ENCODE assay signal across 11 mouse cellular contexts in the genomic region with DNA sequence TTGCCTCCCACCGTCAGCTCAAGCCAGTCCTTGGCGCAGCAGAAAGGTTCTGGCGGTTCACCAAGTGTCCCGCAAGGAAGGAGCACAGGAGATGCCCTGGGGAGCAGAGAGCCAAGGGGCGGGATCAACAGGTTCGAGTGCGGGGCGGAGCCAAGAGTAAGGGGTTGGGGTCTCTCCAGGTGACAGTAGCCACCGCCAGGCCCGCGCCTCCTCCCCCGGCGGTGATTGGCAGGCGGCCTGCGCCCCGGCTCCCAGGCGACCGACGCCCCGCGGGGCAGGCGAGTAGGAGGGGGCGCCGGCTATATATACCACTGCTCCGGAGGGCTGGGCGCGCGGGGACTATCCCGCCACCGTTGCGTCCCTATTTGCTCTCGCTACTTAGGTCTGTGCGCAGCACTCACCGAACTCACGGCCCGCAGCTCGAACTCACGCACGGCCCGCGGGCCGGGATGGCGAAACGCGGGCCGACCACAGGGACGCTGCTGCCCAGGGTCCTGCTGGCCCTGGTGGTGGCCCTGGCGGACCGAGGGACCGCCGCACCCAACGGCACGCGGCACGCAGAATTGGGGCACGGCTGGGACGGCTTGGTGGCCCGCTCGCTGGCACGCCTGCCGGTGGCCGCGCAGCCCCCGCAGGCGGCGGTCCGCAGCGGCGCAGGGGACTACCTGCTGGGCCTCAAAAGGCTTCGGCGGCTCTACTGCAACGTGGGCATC. TPM values are rescaled to one million over a fixed set of nuclear protein-coding genes. Genes with fewer than 3 reads are reported as not detected.
DNase-seq lines count a peak whose midpoint lies in the region; ATAC-seq and TF ChIP-seq lines count a peak whose summit lies in the region.
"Had no signal": no experiment of that assay in that cellular context is flagged by ENCODE, and none has a peak within 500 bp of the region (broad histone marks: within the 10 kb centered on the region; RNA-seq: fewer than 3 reads in every experiment).

No protein-coding gene starts in this region.

- H3K27me3 ChIP-seq in kidney, embryonic 14.5 days (ENCODE audit: control insufficient read depth, insufficient read depth, low read length): peaks cover 73% of the 10 kb centered on the region
- peaks cover 66% of the 10 kb centered on the region for H3K27me3 ChIP-seq in embryonic facial prominence, embryonic 11.5 days (ENCODE audit: control insufficient read depth, insufficient read depth, low read length)
- peaks cover 72% of the 10 kb centered on the region for H3K27me3 ChIP-seq in hindbrain, embryonic 14.5 days (ENCODE audit: control insufficient read depth, insufficient read depth, low read length)
- peaks cover 53% of the 10 kb centered on the region for H3K27me3 ChIP-seq in midbrain, postnatal 0 days (ENCODE audit: insufficient read depth, low read length)

- ATAC-seq in kidney, embryonic 14.5 days (ENCODE audit: low FRiP score, low TSS enrichment): no peak
- no peak for ATAC-seq in embryonic facial prominence, embryonic 11.5 days (replicated peaks; ENCODE audit: insufficient number of reproducible peaks, low FRiP score, low TSS enrichment, low read depth)
- ATAC-seq in hindbrain, embryonic 14.5 days (ENCODE audit: low FRiP score): no peak
- ATAC-seq in midbrain, postnatal 0 days (ENCODE audit: low FRiP score): no peak
- no peak for ATAC-seq in CD4-positive, CD25-positive, alpha-beta regulatory T cell, adult 4 months

- no peak overlapping the region for H3K27ac ChIP-seq in kidney, embryonic 14.5 days (ENCODE audit: low read depth, low read length)
- H3K27ac ChIP-seq in embryonic facial prominence, embryonic 11.5 days (replicated peaks; ENCODE audit: low read depth, low read length): no peak overlapping the region
- no peak overlapping the region for H3K27ac ChIP-seq in hindbrain, embryonic 14.5 days
- H3K27ac ChIP-seq in midbrain, postnatal 0 days (ENCODE audit: low read depth, low read length): no peak overlapping the region

- H3K4me2 ChIP-seq in kidney, embryonic 14.5 days (replicated peaks; ENCODE audit: low read depth, low read length): peak overlapping the region; percentile 34
- H3K4me2 ChIP-seq in embryonic facial prominence, embryonic 11.5 days (ENCODE audit: low read depth, low read length): peak overlapping the region; percentile 34
- peak overlapping the region; percentile 29 for H3K4me2 ChIP-seq in hindbrain, embryonic 14.5 days (replicated peaks)
- H3K4me2 ChIP-seq in midbrain, postnatal 0 days (ENCODE audit: low read depth, low read length, poor library complexity, severe bottlenecking): 0 out of 2 replicates have a peak overlapping the region, but pooled peaks have one; percentile 28

- H3K36me3 ChIP-seq in kidney, embryonic 14.5 days (ENCODE audit: control insufficient read depth, insufficient read depth, low read length): no peaks in the 10 kb centered on the region
- H3K36me3 ChIP-seq in embryonic facial prominence, embryonic 11.5 days (replicated peaks; ENCODE audit: control insufficient read depth, insufficient read depth, low read depth, low read length): no peaks in the 10 kb centered on the region
- no peaks in the 10 kb centered on the region for H3K36me3 ChIP-seq in hindbrain, embryonic 14.5 days (replicated peaks; ENCODE audit: control insufficient read depth, insufficient read depth)
- H3K36me3 ChIP-seq in midbrain, postnatal 0 days (ENCODE audit: insufficient read depth, low read length): no peaks in the 10 kb centered on the region

- DNase-seq in kidney, adult 11 months: no peak
- no peak for DNase-seq in embryonic facial prominence, embryonic 11.5 days (ENCODE audit: low spot score)
- no peak for DNase-seq in hindbrain, embryonic 14.5 days (ENCODE audit: low spot score)
- no peak for DNase-seq in midbrain, postnatal 0 days (ENCODE audit: low spot score)
- no peak for DNase-seq in spleen, adult 18-20 months
- DNase-seq in embryo, embryonic 10.5 days (ENCODE audit: low spot score): no peak
- DNase-seq: thymus, postnatal 25 days had no signal

- H3K9me3 ChIP-seq in kidney, embryonic 14.5 days (ENCODE audit: control insufficient read depth, low read length): no peaks in the 10 kb centered on the region
- H3K9me3 ChIP-seq in embryonic facial prominence, embryonic 11.5 days (replicated peaks; ENCODE audit: control insufficient read depth, low read length): no peaks in the 10 kb centered on the region
- no peaks in the 10 kb centered on the region for H3K9me3 ChIP-seq in hindbrain, embryonic 14.5 days (ENCODE audit: control insufficient read depth, low read length)
- H3K9me3 ChIP-seq in midbrain, postnatal 0 days (ENCODE audit: low read length): no peaks in the 10 kb centered on the region

- no peak for TF ChIP-seq CTCF in midbrain, postnatal 0 days (IDR thresholded peaks at IDR 0.05)

- H3K9ac ChIP-seq in kidney, embryonic 14.5 days (ENCODE audit: low read depth, low read length): no peak overlapping the region
- no peak overlapping the region for H3K9ac ChIP-seq in embryonic facial prominence, embryonic 11.5 days (replicated peaks; ENCODE audit: low read length)
- no peak overlapping the region for H3K9ac ChIP-seq in hindbrain, embryonic 14.5 days
- H3K9ac ChIP-seq in midbrain, postnatal 0 days (replicated peaks; ENCODE audit: low read length, poor library complexity, severe bottlenecking): no peak overlapping the region

- peak overlapping the region; percentile 28 for H3K4me3 ChIP-seq in kidney, embryonic 14.5 days (ENCODE audit: low read length)
- peak overlapping the region; percentile 17 for H3K4me3 ChIP-seq in embryonic facial prominence, embryonic 11.5 days (ENCODE audit: low read depth, low read length)
- H3K4me3 ChIP-seq in hindbrain, embryonic 14.5 days (replicated peaks; ENCODE audit: low read length): peak overlapping the region; percentile 21
- peak overlapping the region; percentile 23 for H3K4me3 ChIP-seq in midbrain, postnatal 0 days (ENCODE audit: low read depth, low read length)

- WGBS in kidney, embryonic 14.5 days: under 1% methylated on average over 67 of the region's 72 CpGs
- WGBS in embryonic facial prominence, embryonic 11.5 days: 1% methylated on average over 63 of the region's 72 CpGs
- WGBS in hindbrain, embryonic 14.5 days: 1% methylated on average over 68 of the region's 72 CpGs
- WGBS in midbrain, postnatal 0 days: under 1% methylated on average over 52 of the region's 72 CpGs

- peaks cover 11% of the 10 kb centered on the region for H3K4me1 ChIP-seq in kidney, embryonic 14.5 days (ENCODE audit: control insufficient read depth, insufficient read depth, low read length)
- H3K4me1 ChIP-seq in embryonic facial prominence, embryonic 11.5 days (ENCODE audit: control insufficient read depth, insufficient read depth, low read length): peaks cover 7% of the 10 kb centered on the region
- H3K4me1 ChIP-seq in hindbrain, embryonic 14.5 days (replicated peaks; ENCODE audit: control insufficient read depth, insufficient read depth, low read length): no peaks in the 10 kb centered on the region; the same call in 1 of the 2 replicates
- peaks cover 10% of the 10 kb centered on the region for H3K4me1 ChIP-seq in midbrain, postnatal 0 days (ENCODE audit: insufficient read depth, low read length)

RNA-seq across cellular contexts. Expression of gene Fgf4, which starts 14.0 kb away (rescaled TPM):
- polyA plus RNA-seq in kidney, embryonic 14.5 days (2014; fragmentation: Nextera tagmentation; extraction: Ambion mirVana): not detected in 2 replicates
- polyA plus RNA-seq in embryonic facial prominence, embryonic 11.5 days (2014; fragmentation: Nextera tagmentation; extraction: Ambion mirVana): 0.07 TPM in 1 of 2 replicates, not detected in the other
- not detected in 2 replicates for polyA plus RNA-seq in hindbrain, embryonic 14.5 days (2014; fragmentation: Nextera tagmentation; extraction: Ambion mirVana)
- total RNA-seq in midbrain, postnatal 0 days (2014; rRNA removed): not detected in 2 replicates
- polyA plus RNA-seq in midbrain, postnatal 0 days (2015; fragmentation: Nextera tagmentation; extraction: Ambion mirVana): not detected in 2 replicates
- polyA plus RNA-seq in CD4-positive, CD25-positive, alpha-beta regulatory T cell, adult 4 months (2017; shearing (Covaris generic)): under 1 TPM in 1 of 2 experiments, not detected in 1; 0.11 TPM
- total RNA-seq: gastrocnemius, adult 18-20 months; left cerebral cortex, postnatal 25 days had no signal

RNA-seq across cellular contexts. Expression of gene Fgf3, which starts 23.3 kb away (rescaled TPM):
- 0.18 and 0.70 TPM in 2 replicates for polyA plus RNA-seq in kidney, embryonic 14.5 days (2014; fragmentation: Nextera tagmentation; extraction: Ambion mirVana)
- polyA plus RNA-seq in embryonic facial prominence, embryonic 11.5 days (2014; fragmentation: Nextera tagmentation; extraction: Ambion mirVana): 0.61 and 1.0 TPM in 2 replicates
- 4.8 and 9.7 TPM in 2 replicates for polyA plus RNA-seq in hindbrain, embryonic 14.5 days (2014; fragmentation: Nextera tagmentation; extraction: Ambion mirVana)
- total RNA-seq in midbrain, postnatal 0 days (2014; rRNA removed): 0.85 and 3.5 TPM in 2 replicates
- polyA plus RNA-seq in midbrain, postnatal 0 days (2015; fragmentation: Nextera tagmentation; extraction: Ambion mirVana): 0.33 and 1.2 TPM in 2 replicates
- polyA plus RNA-seq in CD4-positive, CD25-positive, alpha-beta regulatory T cell, adult 4 months (2017; shearing (Covaris generic)): not detected
- total RNA-seq: gastrocnemius, adult 18-20 months had no signal

RNA-seq across cellular contexts. Expression of gene Fgf15, which starts 35.1 kb away (rescaled TPM):
- 2.2 and 2.5 TPM in 2 replicates for polyA plus RNA-seq in kidney, embryonic 14.5 days (2014; fragmentation: Nextera tagmentation; extraction: Ambion mirVana)
- polyA plus RNA-seq in embryonic facial prominence, embryonic 11.5 days (2014; fragmentation: Nextera tagmentation; extraction: Ambion mirVana): 25.4 and 29.1 TPM in 2 replicates
- 13.7 and 18.5 TPM in 2 replicates for polyA plus RNA-seq in hindbrain, embryonic 14.5 days (2014; fragmentation: Nextera tagmentation; extraction: Ambion mirVana)
- 7.9 and 9.3 TPM in 2 replicates for total RNA-seq in midbrain, postnatal 0 days (2014; rRNA removed)
- 3.8 and 5.1 TPM in 2 replicates for polyA plus RNA-seq in midbrain, postnatal 0 days (2015; fragmentation: Nextera tagmentation; extraction: Ambion mirVana)
- polyA plus RNA-seq in CD4-positive, CD25-positive, alpha-beta regulatory T cell, adult 4 months (2017; shearing (Covaris generic)): not detected
- total RNA-seq: gastrocnemius, adult 18-20 months; left cerebral cortex, postnatal 25 days had no signal

RNA-seq across cellular contexts. Expression of gene LTO1, which starts 53.7 kb away (rescaled TPM):
- polyA plus RNA-seq in kidney, embryonic 14.5 days (2014; fragmentation: Nextera tagmentation; extraction: Ambion mirVana): 19.2 and 20.3 TPM in 2 replicates
- polyA plus RNA-seq in embryonic facial prominence, embryonic 11.5 days (2014; fragmentation: Nextera tagmentation; extraction: Ambion mirVana): 21.0 and 24.5 TPM in 2 replicates
- polyA plus RNA-seq in hindbrain, embryonic 14.5 days (2014; fragmentation: Nextera tagmentation; extraction: Ambion mirVana): 22.3 and 22.6 TPM in 2 replicates
- total RNA-seq in midbrain, postnatal 0 days (2014; rRNA removed): 19.2 and 19.8 TPM in 2 replicates
- 17.9 and 18.9 TPM in 2 replicates for polyA plus RNA-seq in midbrain, postnatal 0 days (2015; fragmentation: Nextera tagmentation; extraction: Ambion mirVana)
- 10 to 100 TPM; 39.4 to 48.0 TPM for polyA plus RNA-seq in CD4-positive, CD25-positive, alpha-beta regulatory T cell, adult 4 months (2017; shearing (Covaris generic))
